Mouse (Mus musculus): ENCODE results near the gene Pdik1l. TPM values are rescaled to one million over a fixed set of nuclear protein-coding genes. Genes with fewer than 3 reads are reported as not detected.
"Not testable (repeated sequence)": the region's sequence is repeated elsewhere in the genome, so short reads cannot be mapped to it uniquely, and the experiment has no call there.

The Pdik1l gene
- polyA plus RNA-seq, 1 experiment from 2014 or later = 34.8 TPM

DNA sequence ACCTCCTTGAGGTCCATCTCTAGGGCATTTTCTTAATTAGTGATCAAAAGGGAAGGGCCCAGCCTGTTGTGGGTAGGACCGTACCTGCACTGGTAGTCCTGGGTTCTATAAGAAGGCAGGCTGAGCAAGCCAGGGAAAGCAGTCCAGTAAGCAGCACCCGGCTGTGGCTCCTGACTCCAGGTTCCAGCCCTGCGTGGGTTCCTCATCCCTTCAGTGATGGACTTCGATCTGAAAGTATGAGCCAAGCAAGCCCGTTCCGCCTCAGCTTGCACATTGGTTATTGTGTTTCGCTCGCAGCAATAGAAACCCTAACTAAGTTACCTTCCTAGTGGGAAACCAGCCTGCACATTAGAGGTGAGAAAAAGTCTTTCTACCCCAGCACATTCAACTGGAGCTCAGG is 9.7 kb upstream of the Pdik1l start:
- no peaks in the 10 kb centered on the region; the same call in 1 of the 2 replicates for H3K9me3 ChIP-seq
- H3K4me1 ChIP-seq = no peaks in the 10 kb centered on the region
- ATAC-seq (ENCODE audit: low FRiP score) = no peak
- 93% methylated on average over 8 of the region's 8 CpGs for WGBS
- no peak overlapping the region for H3K27ac ChIP-seq
- peaks cover 20% of the 10 kb centered on the region for H3K27me3 ChIP-seq
- no peaks in the 10 kb centered on the region for H3K36me3 ChIP-seq (replicated peaks)
- H3K4me2 ChIP-seq = no peak overlapping the region
- H3K4me3 ChIP-seq (replicated peaks) = no peak overlapping the region
- no peak overlapping the region for H3K9ac ChIP-seq

DNA sequence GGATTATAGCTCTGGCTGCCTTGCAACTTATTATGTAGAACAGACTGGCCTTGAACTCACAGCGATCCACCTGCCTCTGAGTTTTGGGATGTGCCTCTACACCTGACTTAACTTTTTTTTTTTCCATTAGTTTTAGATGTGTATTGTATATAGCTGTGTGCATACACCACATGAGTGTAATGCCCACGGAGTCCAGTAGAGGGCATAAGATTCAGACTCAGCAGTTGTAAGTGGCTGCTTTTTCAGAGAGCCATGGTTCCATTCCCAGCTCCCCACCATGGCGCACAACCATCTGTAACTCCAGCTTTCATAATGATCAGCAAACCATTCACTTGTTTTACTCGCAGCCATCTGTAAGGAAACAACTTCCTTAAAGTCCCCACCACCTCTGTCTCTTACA is 8.8 kb upstream of the Pdik1l start:
- Histone ChIP-seq H3K4me1 (no peaks in the 10 kb centered on the region), H3K27me3 (peaks cover 20% of the 10 kb centered on the region), H3K9me3 (no peaks in the 10 kb centered on the region; the same call in 1 of the 2 replicates), H3K9ac (no peak overlapping the region), H3K4me3 (replicated peaks) (no peak overlapping the region), H3K36me3 (replicated peaks) (no peaks in the 10 kb centered on the region), H3K27ac (no peak overlapping the region), H3K4me2 (no peak overlapping the region)
- 91% methylated on average over 4 of the region's 4 CpGs for WGBS
- no peak for ATAC-seq (ENCODE audit: low FRiP score)

DNA sequence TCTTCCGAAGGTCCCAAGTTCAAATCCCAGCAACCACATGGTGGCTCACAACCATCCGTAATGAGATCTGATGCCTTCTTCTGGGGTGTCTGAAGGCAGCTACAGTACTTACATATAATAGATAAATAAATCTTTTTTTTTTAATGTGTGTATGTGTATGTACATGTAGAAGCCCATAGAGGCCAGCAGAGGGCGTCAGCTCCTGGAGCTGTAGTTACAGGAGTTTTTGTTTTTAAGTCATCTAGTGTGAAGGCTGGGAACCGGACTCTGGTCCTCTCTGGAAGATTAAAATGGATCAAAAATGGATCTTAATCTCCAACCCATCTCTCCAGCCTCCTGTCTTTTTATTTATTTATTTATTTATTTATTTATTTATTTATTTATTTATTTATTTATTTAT is 8.4 kb upstream of the Pdik1l start:
- not testable (repeated sequence) for ATAC-seq (ENCODE audit: low FRiP score); H3K36me3 ChIP-seq (replicated peaks); H3K4me2 ChIP-seq; H3K27ac ChIP-seq; H3K9me3 ChIP-seq; H3K4me1 ChIP-seq; H3K4me3 ChIP-seq (replicated peaks); H3K9ac ChIP-seq
- WGBS = 85% methylated on average over 4 of the region's 4 CpGs
- H3K27me3 ChIP-seq = peaks cover 20% of the 10 kb centered on the region

DNA sequence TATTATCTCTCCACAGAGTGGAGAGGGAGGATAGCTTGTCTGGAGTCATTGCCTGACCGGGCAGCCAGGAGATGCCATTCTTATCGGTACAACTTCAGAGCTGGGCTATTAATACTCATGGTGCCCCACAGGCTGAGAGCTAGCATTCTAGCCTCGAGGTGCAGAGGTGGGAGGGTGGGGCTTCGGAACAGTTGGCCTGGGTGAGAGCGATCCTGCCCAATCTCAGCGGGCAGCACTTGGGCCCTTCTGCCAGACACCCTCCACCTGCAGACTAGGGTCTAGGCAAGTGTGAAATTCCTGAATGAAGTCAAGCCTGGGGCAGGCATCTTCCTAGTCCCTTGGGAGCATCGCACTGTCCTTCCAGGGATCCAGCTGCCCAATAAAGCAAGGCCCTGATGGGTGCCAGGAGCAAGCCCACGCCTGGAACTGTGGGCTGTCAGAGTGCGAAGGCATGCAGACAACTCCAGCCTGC is 6.0 kb upstream of the Pdik1l start:
- WGBS = 76% methylated on average over 9 of the region's 9 CpGs

DNA sequence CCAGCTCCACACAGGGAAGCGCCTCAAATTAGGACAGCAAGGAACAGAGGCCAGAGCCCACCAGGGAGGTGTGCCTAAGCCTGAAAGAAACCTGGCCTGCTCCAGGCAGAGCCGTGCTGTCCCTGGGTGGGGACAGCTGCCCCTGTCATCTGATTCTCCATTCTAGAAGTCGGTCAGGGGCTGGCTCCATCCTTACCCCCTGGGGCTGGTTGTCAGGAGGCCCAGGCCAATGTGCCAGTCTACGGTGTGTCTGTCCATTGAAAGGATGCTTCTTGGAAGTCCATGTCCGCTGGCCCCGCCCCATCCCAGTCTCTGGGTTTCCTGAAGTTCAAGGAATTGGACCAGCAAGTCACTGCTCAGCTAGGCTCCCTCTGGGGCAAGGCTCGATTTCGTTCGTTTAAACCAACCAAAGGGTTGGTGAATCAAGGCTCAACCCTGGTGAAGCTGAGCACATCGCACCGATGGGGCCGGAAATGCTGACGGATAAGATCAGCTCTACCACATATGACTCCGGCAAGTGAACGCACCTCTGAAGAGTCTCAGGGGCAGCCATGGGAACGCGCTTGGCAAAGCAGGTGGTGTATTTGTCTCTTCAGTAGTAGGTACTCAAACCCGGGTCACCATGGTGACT is 5.5 kb upstream of the Pdik1l start:
- no peaks in the 10 kb centered on the region; the same call in 1 of the 2 replicates for H3K9me3 ChIP-seq
- H3K4me3 ChIP-seq (replicated peaks) = no peak overlapping the region
- no peak overlapping the region for H3K4me2 ChIP-seq
- ATAC-seq (ENCODE audit: low FRiP score) = no peak
- H3K36me3 ChIP-seq (replicated peaks) = no peaks in the 10 kb centered on the region
- peaks cover 7% of the 10 kb centered on the region for H3K4me1 ChIP-seq
- H3K27me3 ChIP-seq = peaks cover 20% of the 10 kb centered on the region
- peak overlapping the region; percentile 0; the same call in 1 of the 2 replicates for H3K9ac ChIP-seq
- WGBS = 76% methylated on average over 18 of the region's 18 CpGs
- H3K27ac ChIP-seq = no peak overlapping the region

More for the DNA sequence above, 6.0 kb upstream of the Pdik1l start:
- Histone ChIP-seq H3K27ac (no peak overlapping the region), H3K9ac (peak overlapping the region; percentile 0; the same call in 1 of the 2 replicates), H3K4me3 (replicated peaks) (no peak overlapping the region), H3K36me3 (replicated peaks) (no peaks in the 10 kb centered on the region), H3K4me1 (peaks cover 2% of the 10 kb centered on the region; the same call in 1 of the 2 replicates), H3K9me3 (no peaks in the 10 kb centered on the region; the same call in 1 of the 2 replicates), H3K27me3 (peaks cover 20% of the 10 kb centered on the region), H3K4me2 (no peak overlapping the region)
- ATAC-seq (ENCODE audit: low FRiP score) = no peak

DNA sequence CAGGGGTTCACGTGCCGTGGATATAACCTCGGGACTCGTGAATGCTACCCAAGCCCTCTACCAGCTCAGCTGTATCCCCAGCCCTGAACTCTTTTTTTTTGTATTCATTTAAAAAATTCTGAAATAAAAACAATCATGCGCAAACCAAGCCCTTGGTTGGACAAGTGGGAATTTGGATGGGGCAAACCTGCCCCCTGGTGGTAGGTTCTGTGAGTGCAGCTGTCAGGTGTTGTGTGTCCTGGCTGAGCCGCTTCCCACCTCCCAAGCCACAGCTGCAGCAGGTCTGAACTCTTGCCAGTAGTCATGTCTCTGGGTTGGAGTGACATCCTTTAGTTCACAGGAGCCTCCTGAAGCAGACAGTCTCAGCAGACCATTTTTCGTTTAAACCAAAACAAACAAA is 4.4 kb upstream of the Pdik1l start:
- Histone ChIP-seq H3K9me3 (no peaks in the 10 kb centered on the region; the same call in 1 of the 2 replicates), H3K4me1 (peaks cover 11% of the 10 kb centered on the region), H3K4me2 (no peak overlapping the region), H3K36me3 (replicated peaks) (no peaks in the 10 kb centered on the region), H3K27me3 (peaks cover 20% of the 10 kb centered on the region), H3K9ac (no peak overlapping the region), H3K4me3 (replicated peaks) (no peak overlapping the region), H3K27ac (no peak overlapping the region)
- no peak for ATAC-seq (ENCODE audit: low FRiP score)
- 27% methylated on average over 7 of the region's 7 CpGs for WGBS

DNA sequence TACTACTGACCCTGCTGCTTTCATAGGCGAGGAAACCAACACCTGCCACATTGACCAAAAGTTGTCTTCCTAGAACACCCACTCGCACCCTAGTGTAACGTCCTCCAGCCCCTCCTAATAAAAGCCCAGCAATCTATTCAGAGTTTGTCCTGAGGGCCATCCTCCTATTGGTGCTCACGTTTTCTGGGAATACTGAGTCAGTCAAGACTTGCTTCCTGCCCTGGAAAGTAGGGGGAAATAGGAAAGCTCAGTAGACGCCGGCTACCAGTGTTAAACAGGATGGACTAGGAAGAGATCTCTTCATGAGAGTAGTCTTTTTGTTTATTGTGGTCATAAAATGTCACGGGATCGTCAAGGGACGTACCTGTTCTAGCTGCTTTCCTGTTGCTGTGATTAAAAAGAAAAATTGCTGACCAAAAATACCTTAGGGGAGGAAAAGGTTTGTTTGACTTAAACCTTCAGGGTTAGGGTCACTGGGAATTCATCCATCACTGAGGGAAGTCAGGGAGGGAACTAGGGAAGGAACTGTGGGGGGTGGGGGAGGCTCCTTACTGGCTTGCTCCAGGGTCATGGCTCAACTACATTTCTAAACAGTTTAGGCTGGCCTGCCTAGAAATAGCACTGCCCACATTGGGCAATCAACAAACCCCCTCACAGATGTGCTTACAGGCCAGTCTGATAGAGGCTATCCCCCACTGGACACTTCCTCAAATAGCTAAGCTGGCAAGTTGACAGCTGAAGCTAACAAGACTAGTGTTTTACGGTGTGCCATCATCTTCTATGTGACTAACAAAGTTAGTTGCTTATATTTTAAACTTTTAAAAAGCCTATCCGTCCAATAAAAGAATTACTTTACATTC is 932 bp upstream of the Pdik1l start:
- Histone ChIP-seq H3K9ac (peak overlapping the region; percentile 98), H3K9me3 (no peaks in the 10 kb centered on the region), H3K27ac (peak overlapping the region; percentile 100), H3K36me3 (replicated peaks) (peaks cover 8% of the 10 kb centered on the region), H3K4me2 (peak overlapping the region; percentile 94), H3K27me3 (peaks cover 9% of the 10 kb centered on the region), H3K4me3 (replicated peaks) (peak overlapping the region; percentile 98), H3K4me1 (peaks cover 22% of the 10 kb centered on the region)
- no peak for ATAC-seq (ENCODE audit: low FRiP score)
- WGBS = 50% methylated on average over 11 of the region's 11 CpGs

DNA sequence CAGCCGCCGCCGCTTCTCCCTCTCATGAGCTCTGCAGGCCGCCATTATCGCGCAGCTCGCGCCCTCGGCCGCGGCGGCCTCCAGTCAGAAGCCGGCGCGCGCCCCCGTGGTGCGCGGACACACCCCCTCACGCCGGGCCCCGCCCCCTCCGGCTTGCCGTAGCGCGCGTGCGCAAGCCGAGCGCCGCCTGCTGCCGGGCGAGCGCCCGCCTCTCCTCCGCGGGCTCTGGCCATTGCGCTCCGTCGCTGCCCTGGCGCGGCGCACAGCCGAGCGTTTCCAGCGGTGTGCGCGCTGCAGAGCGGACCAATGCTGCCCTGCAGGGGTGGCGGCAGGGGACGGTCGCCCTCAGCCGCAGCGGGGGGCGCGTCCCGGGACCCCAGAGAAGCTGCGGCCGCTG is 529 bp downstream of the Pdik1l start:
- peak overlapping the region; percentile 98 for H3K4me3 ChIP-seq (replicated peaks)
- no peaks in the 10 kb centered on the region for H3K9me3 ChIP-seq
- H3K9ac ChIP-seq = peak overlapping the region; percentile 98
- no peaks in the 10 kb centered on the region for H3K27me3 ChIP-seq
- H3K4me1 ChIP-seq = peaks cover 22% of the 10 kb centered on the region
- H3K36me3 ChIP-seq (replicated peaks) = peaks cover 22% of the 10 kb centered on the region
- under 1% methylated on average over 52 of the region's 59 CpGs for WGBS
- peak overlapping the region; percentile 94 for H3K4me2 ChIP-seq
- peak overlapping the region; percentile 100 for H3K27ac ChIP-seq
- ATAC-seq (ENCODE audit: low FRiP score) = peak; percentile 95

DNA sequence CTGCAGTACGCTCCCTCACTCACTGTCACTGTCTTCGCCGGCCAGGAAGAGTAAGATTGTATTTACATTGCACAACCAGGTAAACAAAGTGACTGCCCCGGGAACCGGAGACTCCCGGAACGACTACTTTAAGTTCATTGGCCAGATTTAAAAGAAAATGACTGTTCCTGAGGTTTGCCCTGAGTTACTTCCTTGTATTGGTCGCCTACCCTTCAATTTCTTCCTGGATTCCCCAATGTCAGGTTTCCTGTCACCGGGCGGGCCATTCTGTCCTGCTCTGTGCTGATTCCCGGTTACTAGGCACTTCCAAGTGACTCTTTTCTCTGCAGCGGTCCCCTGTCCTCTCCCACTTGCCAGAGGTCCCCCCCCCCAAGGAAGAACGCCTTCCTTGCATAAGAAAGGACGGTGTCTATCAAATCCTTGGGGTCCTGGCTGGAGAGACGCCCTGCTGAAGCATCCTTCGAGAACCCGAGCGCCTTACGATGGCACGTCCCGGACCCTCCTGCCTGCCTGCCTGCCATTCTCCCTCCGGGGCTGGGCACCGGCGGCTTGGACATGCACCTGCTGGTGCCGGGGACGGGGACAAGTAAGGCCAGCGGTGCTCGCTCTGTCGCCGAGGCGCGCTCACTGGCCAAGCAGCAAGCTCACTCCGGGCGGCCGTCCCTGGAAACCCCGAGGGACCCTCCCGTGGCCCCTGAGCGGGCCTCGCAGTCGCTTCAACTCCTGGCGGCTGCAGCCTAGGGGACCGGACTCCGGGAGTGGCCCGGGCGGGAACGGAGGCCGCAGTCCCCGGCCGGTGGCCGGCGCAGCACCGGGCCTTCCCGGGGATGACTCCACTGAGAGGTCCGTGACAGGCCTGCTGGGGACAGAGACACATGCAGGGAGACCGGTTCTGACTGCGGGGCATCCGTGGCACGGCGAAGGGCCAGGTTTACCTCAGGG is 1.2 kb downstream of the Pdik1l start:
- Histone ChIP-seq H3K27ac (peak overlapping the region; percentile 100), H3K9ac (peak overlapping the region; percentile 98), H3K27me3 (no peaks in the 10 kb centered on the region), H3K4me1 (peaks cover 22% of the 10 kb centered on the region), H3K4me3 (replicated peaks) (peak overlapping the region; percentile 98), H3K4me2 (peak overlapping the region; percentile 94), H3K9me3 (no peaks in the 10 kb centered on the region), H3K36me3 (replicated peaks) (peaks cover 28% of the 10 kb centered on the region)
- ATAC-seq (ENCODE audit: low FRiP score) = peak; percentile 75
- WGBS = 4% methylated on average over 59 of the region's 59 CpGs

DNA sequence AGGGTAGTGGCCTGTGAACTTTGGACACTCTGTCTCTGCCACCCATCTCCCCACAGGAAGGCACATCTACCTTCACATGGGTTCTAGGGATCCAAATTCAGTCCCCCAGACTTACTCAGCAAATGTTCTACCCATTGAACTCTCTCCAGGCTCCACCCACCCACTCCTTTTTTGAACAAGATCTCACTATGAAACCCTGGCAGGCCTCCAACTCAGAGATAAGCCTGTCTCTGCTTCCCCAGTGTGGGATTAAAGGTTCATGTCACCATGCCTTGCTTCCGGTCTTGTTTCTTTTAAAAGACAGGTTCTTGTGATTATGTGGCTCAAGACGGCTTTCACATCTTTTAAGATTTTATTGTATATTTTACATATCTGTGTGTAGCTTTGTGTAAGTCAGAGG is 2.8 kb downstream of the Pdik1l start:
- WGBS = 90% methylated on average over 2 of the region's 2 CpGs
- peaks cover 41% of the 10 kb centered on the region for H3K36me3 ChIP-seq (replicated peaks)

DNA sequence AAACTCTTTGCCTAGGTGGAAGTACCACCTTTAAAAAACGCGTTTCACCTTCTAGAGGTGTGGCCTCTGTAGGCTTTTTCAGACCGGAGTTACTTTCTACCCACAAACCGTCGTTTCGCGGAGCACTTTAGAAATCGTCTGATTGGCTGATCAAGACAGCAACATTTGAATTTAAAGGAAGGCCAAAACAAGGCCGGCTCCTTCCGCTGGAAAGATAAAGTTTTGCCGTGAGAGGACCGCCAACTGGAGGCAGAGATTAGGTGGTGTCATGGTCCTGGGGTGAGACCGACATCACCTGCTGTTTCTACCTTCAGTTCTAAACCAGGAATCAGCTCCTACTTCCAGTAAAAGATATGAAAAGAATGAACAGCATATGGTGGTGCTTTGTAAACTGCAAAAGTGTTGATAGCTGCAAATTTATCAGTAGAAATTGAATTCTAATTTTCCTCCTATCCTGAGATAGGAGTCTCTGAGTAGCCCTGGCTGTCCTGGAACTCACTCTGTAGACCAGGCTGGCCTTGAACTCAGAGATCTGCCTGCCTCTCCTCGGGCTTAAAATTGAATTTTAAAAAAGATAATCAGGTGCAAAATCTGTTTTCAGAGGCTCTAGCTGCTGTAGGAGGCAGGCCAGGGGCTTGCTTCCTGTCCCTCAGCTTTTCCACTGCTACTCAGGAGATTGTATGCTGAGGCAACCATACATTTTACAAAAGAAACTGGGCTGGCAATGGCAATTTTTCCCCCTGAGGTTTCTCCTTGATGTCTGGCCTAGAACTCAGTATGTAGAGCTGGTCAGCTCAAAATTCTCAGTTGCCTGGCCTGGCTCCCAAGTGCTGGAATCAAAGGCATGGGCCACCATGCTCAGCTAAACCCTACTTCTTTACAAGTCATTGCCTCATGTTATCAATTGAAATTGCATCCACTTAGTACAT is 14.0 kb downstream of the Pdik1l start:
- Histone ChIP-seq H3K27ac (no peak overlapping the region), H3K9ac (no peak overlapping the region), H3K4me1 (no peaks in the 10 kb centered on the region), H3K9me3 (no peaks in the 10 kb centered on the region), H3K4me2 (peak overlapping the region; percentile 21; the same call in 1 of the 2 replicates), H3K4me3 (replicated peaks) (no peak overlapping the region), H3K27me3 (no peaks in the 10 kb centered on the region), H3K36me3 (replicated peaks) (peaks cover 31% of the 10 kb centered on the region)
- 7% methylated on average over 14 of the region's 14 CpGs for WGBS
- no peak for ATAC-seq (ENCODE audit: low FRiP score)

More for the DNA sequence above, 2.8 kb downstream of the Pdik1l start:
- H3K27ac ChIP-seq = no peak overlapping the region
- no peak overlapping the region for H3K9ac ChIP-seq
- H3K9me3 ChIP-seq = no peaks in the 10 kb centered on the region
- H3K27me3 ChIP-seq = no peaks in the 10 kb centered on the region
- no peak for ATAC-seq (ENCODE audit: low FRiP score)
- no peak overlapping the region for H3K4me2 ChIP-seq
- H3K4me3 ChIP-seq (replicated peaks) = no peak overlapping the region
- H3K4me1 ChIP-seq = peaks cover 22% of the 10 kb centered on the region

Measured in forebrain, embryonic 12.5 days (tissue).